12 mouse cellular contexts compared by ENCODE assay signal in genomic region chr7:37716626-37717025, GRCm38 (mm10).
"Had no signal": no experiment of that assay in that cellular context is flagged by ENCODE, and none has a peak within 500 bp of the region (broad histone marks: within the 10 kb centered on the region; RNA-seq: fewer than 3 reads in every experiment).

No protein-coding gene starts in this region.

- ATAC-seq: liver, embryonic 12.5 days had no signal

- DNase-seq: kidney, postnatal 14 days; kidney, postnatal 4 days; layer of hippocampus, adult 9-11 months; liver; lung, adult 18-20 months; lung, postnatal 36 days; midbrain, embryonic 14.5 days; right cerebral cortex, adult 18-20 months; right cerebral cortex, postnatal 14 days; thymus, adult 18-20 months; thymus, postnatal 36 days had no signal
